Mouse (Mus musculus): Measurements from ENCODE around the gene Mturn. TPM values are rescaled to one million over a fixed set of nuclear protein-coding genes. Genes with fewer than 3 reads are reported as not detected.

The Mturn gene
- polyA plus RNA-seq (2012; rRNA removed): 1.1 and 1.3 TPM in 2 replicates

DNA sequence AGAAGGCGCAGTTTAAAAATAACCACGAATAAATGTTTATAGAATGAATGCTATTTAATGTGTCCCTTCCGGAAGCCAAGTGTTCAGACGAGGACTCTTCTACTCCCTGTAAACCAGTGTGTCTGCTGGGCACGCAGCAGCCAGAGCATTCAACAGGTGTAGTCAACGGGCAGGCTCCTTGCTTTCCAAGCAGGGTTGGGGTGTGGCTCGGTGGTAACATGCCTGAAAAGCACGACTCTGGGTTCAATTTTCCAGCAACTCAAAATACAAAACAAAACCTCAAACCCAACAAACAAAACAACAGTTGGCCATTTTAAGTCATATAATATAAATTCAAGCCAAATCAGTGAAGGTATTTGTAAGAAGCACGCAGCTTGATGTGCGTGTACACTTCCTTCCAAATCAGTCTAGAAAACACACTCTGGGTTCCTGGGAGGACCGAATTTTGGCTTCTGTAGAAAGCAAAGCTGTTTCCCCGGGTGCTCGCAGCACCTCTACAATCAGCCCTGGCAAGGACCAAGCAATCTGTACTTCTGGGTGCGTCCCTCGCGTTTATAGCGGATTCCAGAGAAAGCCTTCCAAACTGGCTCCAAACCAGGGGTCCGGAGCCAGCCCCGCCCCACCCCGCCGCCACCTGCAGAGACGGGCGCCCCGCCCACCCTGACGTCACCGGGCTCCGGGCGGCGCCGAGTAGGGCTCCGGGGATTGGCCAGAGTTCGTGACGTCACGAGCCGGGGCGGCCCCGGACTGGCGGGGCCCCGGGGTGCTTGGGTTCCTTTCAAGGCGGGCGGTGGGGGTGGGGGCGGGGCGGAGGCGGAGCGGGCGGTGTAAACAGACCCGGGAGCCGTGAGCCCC is at the start of gene Mturn:
Mturn (plus strand) TSS at position 734 of the 855 bp plus-strand sequence.

Other genes with a start within 250 kb of the Mturn start
- 0.08 and 0.15 TPM in 2 replicates for gene Scrn1, start 115.1 kb upstream of the Mturn start, polyA plus RNA-seq (2012; rRNA removed)
- gene Plekha8, start 86.5 kb upstream of the Mturn start, polyA plus RNA-seq (2012; rRNA removed): 2.1 and 2.2 TPM in 2 replicates
- 3.8 and 4.1 TPM in 2 replicates for gene Fkbp14, start 84.3 kb upstream of the Mturn start, polyA plus RNA-seq (2012; rRNA removed)
- gene Znrf2, start 135.3 kb downstream of the Mturn start, polyA plus RNA-seq (2012; rRNA removed): 4.9 and 5.4 TPM in 2 replicates

Measured in liver, embryonic 18 days (tissue).